Mouse (Mus musculus) adrenal gland, postnatal 0 days (tissue): Measurements from ENCODE around the gene Gm5849. TPM values are rescaled to one million over a fixed set of nuclear protein-coding genes. Genes with fewer than 3 reads are reported as not detected.

Experiments used
- polyA plus RNA-seq: library from polyadenylated mRNA; unstranded; fragments of >200 nt; fragmentation: Nextera tagmentation; extraction: Ambion mirVana; gene quantifications from 2 replicates; pipeline ENCODE4 v1.2.1, GENCODE M21; 2015

The Gm5849 gene
- polyA plus RNA-seq = not detected in 2 replicates

DNA sequence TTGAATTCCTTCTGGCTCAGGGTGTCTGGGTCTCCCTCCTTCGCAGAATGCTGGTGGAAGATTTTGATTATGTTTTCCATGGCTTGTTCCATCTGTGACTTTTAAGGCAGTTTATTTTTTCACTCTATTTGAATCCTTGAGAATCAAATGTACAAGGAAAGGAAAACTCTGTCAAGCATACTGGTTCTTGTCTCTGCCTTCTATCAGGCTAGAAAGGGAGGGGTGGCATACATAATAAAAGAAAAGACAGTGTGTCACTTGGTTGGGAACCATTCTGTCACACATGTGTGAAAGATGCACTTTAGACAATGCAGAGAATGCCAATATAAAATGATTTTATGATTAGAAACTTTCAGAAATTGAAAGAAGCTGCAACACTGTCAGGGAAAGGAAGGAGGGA is at the start of gene Gm5849:
TSS of gene Gm5849 (minus strand) at position 101 of the 400 bp plus-strand sequence.

DNA sequence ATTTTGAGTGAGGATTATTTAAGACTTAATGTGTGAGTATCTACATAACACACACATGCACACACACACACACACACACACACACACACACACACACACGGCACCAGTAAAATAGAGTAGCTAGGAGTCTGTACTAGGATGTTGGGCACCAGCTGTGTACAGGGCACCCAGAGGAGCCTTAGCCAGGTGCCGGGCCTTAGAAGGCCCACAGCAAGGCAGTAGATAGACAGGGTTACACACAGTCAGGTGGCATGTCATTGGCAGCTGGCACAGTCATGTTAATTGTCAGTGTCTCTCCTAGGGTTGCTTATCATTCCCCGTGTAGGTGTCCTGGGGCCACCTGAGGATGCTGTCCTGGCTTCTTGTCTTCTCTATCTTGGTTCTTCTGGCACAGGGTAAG is 51.1 kb downstream of the Gm5849 start, which contains the start of gene Pglyrp4:
TSS of gene Pglyrp4 (plus strand) at position 301 of the 400 bp plus-strand sequence.

Other genes with a start within 250 kb of the Gm5849 start
- gene S100a16, start 240.6 kb downstream of the Gm5849 start, polyA plus RNA-seq = 126 and 159 TPM in 2 replicates
- 0.11 and 0.14 TPM in 2 replicates for gene S100a3, start 217.3 kb downstream of the Gm5849 start, polyA plus RNA-seq
- gene S100a2, start 187.6 kb downstream of the Gm5849 start, polyA plus RNA-seq = not detected in 2 replicates
- gene Gm42674, start 176.0 kb downstream of the Gm5849 start, polyA plus RNA-seq = not detected in 2 replicates
- gene S100a4, start 174.1 kb downstream of the Gm5849 start, polyA plus RNA-seq = 18.8 and 23.1 TPM in 2 replicates
- gene S100a5, start 169.4 kb downstream of the Gm5849 start, polyA plus RNA-seq = not detected in 2 replicates
- 423 and 740 TPM in 2 replicates for gene S100a6, start 165.0 kb downstream of the Gm5849 start, polyA plus RNA-seq
- 0.10 and 0.22 TPM in 2 replicates for gene S100a7a, start 123.9 kb downstream of the Gm5849 start, polyA plus RNA-seq
- gene S100a8, start 108.9 kb downstream of the Gm5849 start, polyA plus RNA-seq = 251 and 562 TPM in 2 replicates
- 163 and 345 TPM in 2 replicates for gene S100a9, start 82.2 kb downstream of the Gm5849 start, polyA plus RNA-seq
- not detected in 2 replicates for gene Pglyrp4, start 51.0 kb downstream of the Gm5849 start, polyA plus RNA-seq